18 mouse cellular contexts compared by ENCODE assay signal in genomic region chr13:37859782-37860181, GRCm38 (mm10).
DNase-seq lines count a peak whose midpoint lies in the region; ATAC-seq and TF ChIP-seq lines count a peak whose summit lies in the region.
"Had no signal": no experiment of that assay in that cellular context is flagged by ENCODE, and none has a peak within 500 bp of the region (broad histone marks: within the 10 kb centered on the region; RNA-seq: fewer than 3 reads in every experiment).

No protein-coding gene starts in this region.

- peaks cover 40% of the 10 kb centered on the region for H3K79me2 ChIP-seq in liver, adult 2 months (ENCODE audit: control insufficient read depth, insufficient read depth, low read length)

- DNase-seq in gastrocnemius, adult 2 months: no peak
- no peak for DNase-seq in gastrocnemius, adult 18-20 months (ENCODE audit: low spot score)
- DNase-seq in lung, postnatal 14 days: no peak
- no peak for DNase-seq in liver, adult 2 months (ENCODE audit: extremely low read depth, low read depth, low spot score)
- no peak for DNase-seq in cerebellum, postnatal 14 days
- DNase-seq: adrenal gland, postnatal 25 days; gastrocnemius, postnatal 10 days; kidney, adult 8-10 months; lung, adult 18-20 months; right cerebral cortex, postnatal 14 days had no signal

- TF ChIP-seq CTCF in gastrocnemius, adult 2 months (IDR thresholded peaks at IDR 0.05): no peak
- TF ChIP-seq CTCF in liver, adult 2 months (IDR thresholded peaks at IDR 0.05; ENCODE audit: low read depth, low read length): no peak

- H3K36me3 ChIP-seq in lung, embryonic 16.5 days (ENCODE audit: control insufficient read depth, insufficient read depth, low read length): 0 out of 2 replicates have a peak, but pooled peaks cover 3% of the 10 kb centered on the region
- H3K36me3 ChIP-seq in liver, adult 2 months (ENCODE audit: control insufficient read depth, insufficient read depth, low read length): no peaks in the 10 kb centered on the region
- no peaks in the 10 kb centered on the region for H3K36me3 ChIP-seq in stomach, embryonic 15.5 days
- H3K36me3 ChIP-seq: forebrain, embryonic 15.5 days had no signal

- H3K4me3 ChIP-seq in gastrocnemius, adult 2 months: no peak overlapping the region
- H3K4me3 ChIP-seq in lung, embryonic 16.5 days (ENCODE audit: low read length): no peak overlapping the region
- no peak overlapping the region for H3K4me3 ChIP-seq in liver, adult 2 months (ENCODE audit: insufficient read depth, low read depth, low read length)
- H3K4me3 ChIP-seq in stomach, embryonic 15.5 days (replicated peaks): no peak overlapping the region
- H3K4me3 ChIP-seq: embryonic facial prominence, embryonic 13.5 days; forebrain, embryonic 15.5 days; myocyte had no signal

- 66% methylated on average over 8 of the region's 8 CpGs for WGBS in lung, embryonic 16.5 days
- 75% methylated on average over 8 of the region's 8 CpGs for WGBS in liver, adult 2 months
- 55% methylated on average over 8 of the region's 8 CpGs for WGBS in stomach, embryonic 15.5 days

- H3K4me1 ChIP-seq in lung, embryonic 16.5 days (replicated peaks; ENCODE audit: control insufficient read depth, insufficient read depth, low read length): peaks cover 53% of the 10 kb centered on the region
- H3K4me1 ChIP-seq in liver, adult 2 months (ENCODE audit: control insufficient read depth, insufficient read depth, low read length): peaks cover 12% of the 10 kb centered on the region
- peaks cover 56% of the 10 kb centered on the region for H3K4me1 ChIP-seq in stomach, embryonic 15.5 days

- no peak for ATAC-seq in lung, embryonic 16.5 days (ENCODE audit: low read depth)
- no peak for ATAC-seq in stomach, embryonic 15.5 days (ENCODE audit: insufficient read depth, low FRiP score, low read depth)
- no peak for ATAC-seq in cerebellum, adult (ENCODE audit: insufficient number of reproducible peaks, low FRiP score, low TSS enrichment)
- ATAC-seq: forebrain, embryonic 15.5 days had no signal

- H3K9ac ChIP-seq in lung, embryonic 16.5 days (ENCODE audit: low read length): no peak overlapping the region
- H3K9ac ChIP-seq in liver, adult 2 months (ENCODE audit: low read depth, low read length): no peak overlapping the region
- no peak overlapping the region for H3K9ac ChIP-seq in stomach, embryonic 15.5 days
- H3K9ac ChIP-seq: embryonic facial prominence, embryonic 13.5 days; forebrain, embryonic 15.5 days; hindbrain, embryonic 14.5 days had no signal

- peak overlapping the region; percentile 38; the same call in 1 of the 2 replicates for H3K27ac ChIP-seq in gastrocnemius, adult 2 months
- H3K27ac ChIP-seq in lung, embryonic 16.5 days (ENCODE audit: low read length): 0 out of 2 replicates have a peak overlapping the region, but pooled peaks have one; percentile 20
- H3K27ac ChIP-seq in liver, adult 2 months (replicated peaks; ENCODE audit: insufficient read depth, low read depth, low read length): 0 out of 2 replicates have a peak overlapping the region, but pooled peaks have one; percentile 5
- peak overlapping the region; percentile 35; the same call in 1 of the 2 replicates for H3K27ac ChIP-seq in stomach, embryonic 15.5 days
- H3K27ac ChIP-seq: embryonic facial prominence, embryonic 13.5 days; forebrain, embryonic 15.5 days; hindbrain, embryonic 14.5 days had no signal

- no peaks in the 10 kb centered on the region for H3K9me3 ChIP-seq in lung, embryonic 16.5 days (ENCODE audit: control insufficient read depth, low read length)
- no peaks in the 10 kb centered on the region for H3K9me3 ChIP-seq in stomach, embryonic 15.5 days
- H3K9me3 ChIP-seq: embryonic facial prominence, embryonic 13.5 days; forebrain, embryonic 15.5 days had no signal

- no peak for TF ChIP-seq POLR2A in liver, adult 2 months (IDR thresholded peaks at IDR 0.05; ENCODE audit: extremely low read depth, insufficient read depth, low read length)

- H3K27me3 ChIP-seq in lung, embryonic 16.5 days (ENCODE audit: control insufficient read depth, insufficient read depth, low read depth, low read length): no peaks in the 10 kb centered on the region
- H3K27me3 ChIP-seq in liver, adult 2 months (ENCODE audit: control insufficient read depth, insufficient read depth, low read length): no peaks in the 10 kb centered on the region
- no peaks in the 10 kb centered on the region for H3K27me3 ChIP-seq in stomach, embryonic 15.5 days (replicated peaks)
- H3K27me3 ChIP-seq: embryonic facial prominence, embryonic 13.5 days had no signal

- intact Hi-C loops in gastrocnemius, adult 2 months (cut with DNase I): loop anchor here (5.0 kb wide), 2 partner anchors 63 to 182 kb away; no protein-coding TSS in a partner anchor

- H3K4me2 ChIP-seq in lung, embryonic 16.5 days (ENCODE audit: low read depth, low read length): no peak overlapping the region
- H3K4me2 ChIP-seq in stomach, embryonic 15.5 days: no peak overlapping the region
- H3K4me2 ChIP-seq: embryonic facial prominence, embryonic 13.5 days; forebrain, embryonic 15.5 days; hindbrain, embryonic 14.5 days; midbrain, embryonic 11.5 days had no signal
